Mouse (Mus musculus) granulocyte monocyte progenitor cell, adult 5-6 weeks (primary cell): ENCODE data around the gene Vps36. TPM values are rescaled to one million over a fixed set of nuclear protein-coding genes. Genes with fewer than 3 reads are reported as not detected.
A peak's percentile ranks its signal among the peaks of the same experiment; 100 is the strongest.

Experiments used
- ATAC-seq: replicated peaks from 2 replicates; pipeline ENCODE4 v1.8.0; 2016; ENCODE audit warnings: mild to moderate bottlenecking, moderate TSS enrichment, inconsistent platforms; ENCODE audit not compliant: poor library complexity, severe bottlenecking
- total RNA-seq, 2 experiments: library from RNA; stranded (forward) in 1 of 2; stranded (reverse) in 1 of 2; fragments of 200-712, 200-1000 nt in 1 of 2; fragments of >200 nt in 1 of 2; fragmentation: Nextera tagmentation in 1 of 2; gene quantifications; 2 replicates each; pipeline ENCODE4 v1.2.3; 2014 to 2017

Vps36 gene
- total RNA-seq, 2 experiments from 2014 or later = 30.2 to 50.3 TPM

DNA sequence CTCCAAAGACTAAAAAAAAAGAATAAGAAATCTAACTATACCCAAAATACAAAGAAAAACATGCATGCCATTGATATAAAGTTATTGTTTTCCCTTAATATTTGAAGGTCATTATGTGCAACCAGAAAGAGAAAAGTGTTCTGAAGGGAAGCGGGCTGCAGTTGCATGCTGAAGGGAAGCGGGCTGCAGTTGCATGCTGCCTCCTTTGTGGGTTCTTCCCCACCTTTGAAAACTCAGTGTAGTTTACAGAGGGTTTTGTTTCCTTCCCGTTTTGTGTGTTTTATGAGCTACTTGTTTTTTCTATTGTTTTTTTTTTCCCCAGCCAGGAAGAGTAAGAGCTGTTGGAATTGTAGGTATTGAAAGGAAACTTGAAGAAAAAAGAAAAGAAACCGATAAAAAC, 14.9 kb downstream of the Vps36 start:
- ATAC-seq = peak; percentile 81

DNA sequence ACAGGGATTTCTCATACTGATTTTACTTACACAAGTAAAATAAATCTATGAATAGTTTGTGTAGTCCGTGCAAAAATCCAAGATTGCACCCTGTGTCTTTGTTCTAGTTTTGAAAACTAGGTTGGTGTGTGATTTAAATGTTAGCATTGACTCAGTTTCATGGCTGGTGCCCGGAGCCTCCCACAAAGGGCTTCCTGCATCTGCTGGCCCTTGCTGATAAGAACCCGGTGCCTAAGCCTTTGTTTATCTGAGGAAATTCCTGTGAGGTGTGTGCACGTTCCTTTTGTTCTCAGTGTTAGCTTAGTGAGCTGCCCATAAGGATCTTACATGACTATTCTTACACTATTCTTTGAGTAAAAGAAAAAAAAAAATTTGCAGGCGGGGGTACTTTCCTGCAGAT, 16.4 kb downstream of the Vps36 start:
- ATAC-seq = no peak

DNA sequence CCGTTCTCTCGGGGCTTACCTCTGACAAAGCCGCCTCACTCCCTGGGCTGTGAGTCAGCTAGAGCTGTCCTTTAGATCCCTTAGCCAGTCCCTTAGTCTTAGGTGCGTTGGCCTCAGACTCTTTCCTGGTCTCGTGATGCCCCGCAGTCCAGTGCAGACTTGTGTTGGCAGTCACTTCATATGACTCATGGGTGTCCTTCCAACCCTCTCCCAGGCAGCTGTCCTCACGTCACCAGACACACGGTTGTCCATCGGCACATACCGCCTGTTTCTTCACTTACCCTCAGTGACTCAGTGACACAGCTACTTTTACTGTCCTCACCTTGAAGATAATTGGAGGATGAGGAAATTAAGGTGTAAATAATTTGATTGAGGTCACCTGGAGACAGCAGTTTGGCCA, 22.2 kb downstream of the Vps36 start:
- no peak for ATAC-seq

DNA sequence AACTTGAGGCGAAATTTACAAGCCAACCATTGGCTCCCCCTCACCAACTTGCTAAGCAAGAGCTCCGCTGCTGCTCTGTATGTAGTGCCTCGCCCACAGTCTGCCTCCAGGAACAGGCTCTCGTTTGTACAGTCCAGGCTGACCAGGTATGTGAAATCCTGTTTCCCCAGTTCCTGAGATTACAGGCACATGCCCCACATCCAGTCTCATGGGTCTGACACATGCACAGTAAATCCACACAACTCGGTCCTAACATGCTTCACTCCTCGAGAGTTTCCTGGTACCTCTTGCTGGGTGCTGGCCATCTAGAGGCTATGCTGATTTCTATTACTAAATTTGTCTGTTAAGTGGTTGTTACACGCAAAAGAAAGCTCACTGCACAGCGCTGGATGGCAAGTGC, 33.8 kb downstream of the Vps36 start:
- ATAC-seq = no peak

DNA sequence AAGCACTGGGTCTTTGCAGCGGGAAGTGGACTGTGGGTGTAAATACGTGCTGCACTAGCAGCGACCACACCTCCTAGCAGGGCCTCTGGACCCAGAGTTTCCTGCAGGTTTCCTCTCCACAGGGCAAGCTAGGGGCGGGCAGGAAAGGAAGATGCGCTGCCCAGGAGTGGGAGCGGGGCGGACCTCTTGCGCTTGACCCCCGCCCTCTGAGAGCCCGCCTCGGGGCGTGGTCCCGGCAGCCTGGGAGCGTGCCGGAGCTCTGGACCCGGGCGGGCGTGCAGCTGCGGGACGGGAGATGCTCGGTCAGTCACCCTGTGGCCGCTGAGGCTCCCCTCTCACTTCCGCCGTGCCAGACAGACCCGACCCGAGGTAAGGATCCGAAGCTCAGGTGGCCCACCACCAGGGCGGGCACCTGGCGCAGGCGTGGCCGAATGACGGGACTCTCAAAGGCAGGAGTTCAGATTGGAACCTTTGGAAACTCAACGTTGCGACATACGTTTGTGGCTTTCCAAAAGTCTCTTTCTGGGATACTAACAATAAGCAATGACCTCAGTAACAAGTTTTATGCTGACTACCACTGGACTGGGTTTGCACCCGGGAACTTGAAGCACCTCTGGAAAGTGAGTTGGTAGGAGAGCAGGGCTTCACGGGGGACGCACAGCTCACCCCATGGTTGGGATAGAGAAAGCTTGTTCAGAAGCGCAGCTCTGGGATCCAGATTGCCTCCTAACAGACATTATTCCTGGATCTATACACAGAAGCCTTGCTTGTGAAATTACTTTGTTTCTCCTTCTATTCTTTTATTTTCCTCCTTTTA, 34.7 kb downstream of the Vps36 start, which contains the start of gene Thsd1:
Gene Thsd1 (plus strand): TSS at position 253 of the 817 bp plus-strand sequence.
- ATAC-seq = peak; percentile 85

DNA sequence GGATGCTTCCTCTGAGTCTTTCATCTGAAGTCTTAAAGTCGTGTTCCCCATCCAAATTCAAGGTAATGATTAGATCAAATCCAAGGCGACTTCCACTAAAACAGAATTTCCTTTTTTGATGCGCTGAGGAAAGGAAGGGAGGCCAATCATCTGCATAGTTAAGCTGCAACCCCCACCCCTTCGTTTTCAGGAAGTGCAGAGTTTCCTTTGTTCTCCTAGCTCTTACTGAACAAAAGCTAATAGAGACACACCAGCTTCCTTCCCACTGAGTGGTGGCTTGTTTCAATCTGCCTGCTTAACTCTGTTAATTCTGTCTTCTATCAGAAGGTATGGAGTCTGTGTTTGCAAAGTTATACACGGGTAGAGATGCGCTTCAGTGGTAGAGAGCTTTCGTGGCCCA, 36.0 kb downstream of the Vps36 start:
- peak; percentile 60 for ATAC-seq

DNA sequence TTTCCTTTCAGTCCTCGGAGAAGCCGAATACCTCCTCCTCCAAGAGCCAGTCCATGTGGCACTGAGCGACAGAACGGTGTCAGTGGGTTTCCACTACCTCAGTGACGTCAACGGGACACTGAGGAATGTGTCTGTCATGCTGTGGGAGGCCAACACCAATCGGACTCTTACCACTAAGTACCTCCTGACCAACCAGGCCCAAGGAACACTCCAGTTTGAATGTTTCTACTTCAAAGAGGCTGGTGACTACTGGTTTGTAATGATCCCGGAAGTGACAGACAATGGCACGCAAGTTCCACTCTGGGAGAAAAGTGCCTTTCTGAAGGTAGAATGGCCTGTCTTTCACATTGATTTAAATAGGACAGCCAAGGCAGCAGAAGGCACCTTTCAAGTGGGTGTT, 50.4 kb downstream of the Vps36 start:
- ATAC-seq = no peak

DNA sequence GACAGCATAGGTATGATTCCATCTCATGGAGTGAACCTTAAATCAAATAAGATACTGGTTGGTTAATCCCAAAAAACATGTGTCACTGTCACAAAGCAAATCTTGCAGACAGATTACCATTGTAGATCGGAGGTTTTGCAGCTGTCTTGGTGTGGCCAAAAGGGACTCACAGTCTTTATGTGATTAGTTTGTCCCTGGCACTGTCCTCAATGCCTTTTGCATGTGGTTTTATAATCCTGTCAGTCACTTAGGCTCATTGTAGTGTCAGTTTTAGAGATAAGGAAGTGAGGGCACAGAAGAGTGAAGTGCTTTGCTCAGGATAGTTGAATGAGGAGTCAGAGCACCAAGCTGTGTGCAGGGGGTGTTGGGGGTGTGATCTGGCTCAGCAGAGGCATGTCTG, 53.1 kb downstream of the Vps36 start:
- ATAC-seq = no peak

DNA sequence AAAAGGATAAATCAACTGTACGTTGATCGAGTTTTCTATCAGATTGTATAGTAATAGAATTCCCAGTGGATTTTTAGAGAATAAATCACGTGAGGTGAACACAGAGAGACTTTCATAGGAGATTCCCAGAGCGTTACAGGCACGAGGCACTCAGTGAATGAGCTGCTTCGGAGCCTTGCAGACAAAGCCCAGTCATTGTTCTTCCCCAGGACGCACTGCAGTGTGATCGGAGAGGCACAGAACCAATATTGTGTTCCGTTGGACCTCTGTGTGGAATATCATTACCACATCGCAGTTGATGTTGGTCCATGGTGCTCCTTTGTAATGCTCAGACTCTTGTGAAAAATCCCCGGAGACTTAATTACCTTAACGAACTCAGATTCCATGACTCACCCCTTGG, 55.3 kb downstream of the Vps36 start:
- no peak for ATAC-seq

DNA sequence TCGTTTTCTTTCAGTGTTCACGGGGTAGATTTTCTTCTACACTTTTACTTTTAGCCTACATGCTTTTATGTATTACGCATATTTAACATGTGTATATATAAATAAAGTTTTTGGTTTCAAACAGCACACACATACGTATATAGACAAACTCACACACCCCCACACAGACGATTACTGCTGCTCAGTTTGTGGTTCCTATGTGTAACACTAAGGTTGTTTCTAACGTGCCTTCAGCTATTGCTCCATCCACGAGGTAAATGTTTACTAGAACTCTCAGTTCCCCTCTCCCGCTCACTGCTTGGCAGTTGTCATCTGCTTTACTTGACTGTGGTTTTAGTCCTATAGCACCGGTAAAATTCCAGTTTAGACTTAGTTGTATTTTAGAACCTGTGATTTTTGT, 56.5 kb downstream of the Vps36 start:
- peak; percentile 94 for ATAC-seq

DNA sequence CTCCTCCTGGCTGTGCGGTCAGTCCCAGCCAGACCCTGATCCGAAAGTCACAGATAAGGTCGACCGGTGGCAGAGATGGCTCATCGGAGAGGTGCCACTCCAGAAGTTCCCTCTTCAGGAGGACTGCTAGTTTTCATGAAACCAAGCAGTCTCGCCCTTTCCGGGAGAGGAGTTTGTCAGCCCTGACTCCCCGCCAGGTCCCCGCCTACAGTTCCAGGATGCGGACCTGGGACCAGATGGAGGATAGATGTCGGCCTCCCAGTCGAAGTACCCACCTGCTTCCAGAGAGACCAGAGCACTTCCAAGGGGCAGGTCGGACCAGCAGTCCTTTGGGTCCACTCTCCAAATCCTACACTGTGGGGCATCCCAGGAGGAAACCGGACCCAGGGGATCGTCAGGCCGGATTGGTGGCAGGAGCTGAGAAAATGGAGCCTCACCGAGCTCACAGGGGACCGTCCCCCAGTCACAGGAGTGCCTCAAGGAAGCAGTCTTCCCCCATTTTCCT, 66.4 kb downstream of the Vps36 start:
- no peak for ATAC-seq

DNA sequence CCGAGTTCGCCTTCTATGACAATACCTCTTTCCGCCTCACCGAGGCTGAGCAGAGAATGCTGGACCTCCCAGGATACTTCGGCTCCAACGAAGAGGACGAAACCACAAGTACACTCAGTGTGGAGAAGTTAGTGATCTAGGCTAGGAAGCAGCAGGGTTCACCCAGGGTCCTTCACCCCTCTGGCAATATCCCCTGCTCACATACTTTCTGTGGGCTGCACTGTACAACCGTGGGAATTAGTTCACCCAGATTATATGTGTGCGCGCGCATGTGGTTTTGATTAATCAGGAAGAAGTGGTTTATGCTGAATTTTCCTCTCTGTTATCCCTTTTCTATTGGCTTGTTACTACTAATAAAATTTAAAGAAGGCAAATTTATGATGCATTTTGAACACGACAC, 66.9 kb downstream of the Vps36 start:
- no peak for ATAC-seq

DNA sequence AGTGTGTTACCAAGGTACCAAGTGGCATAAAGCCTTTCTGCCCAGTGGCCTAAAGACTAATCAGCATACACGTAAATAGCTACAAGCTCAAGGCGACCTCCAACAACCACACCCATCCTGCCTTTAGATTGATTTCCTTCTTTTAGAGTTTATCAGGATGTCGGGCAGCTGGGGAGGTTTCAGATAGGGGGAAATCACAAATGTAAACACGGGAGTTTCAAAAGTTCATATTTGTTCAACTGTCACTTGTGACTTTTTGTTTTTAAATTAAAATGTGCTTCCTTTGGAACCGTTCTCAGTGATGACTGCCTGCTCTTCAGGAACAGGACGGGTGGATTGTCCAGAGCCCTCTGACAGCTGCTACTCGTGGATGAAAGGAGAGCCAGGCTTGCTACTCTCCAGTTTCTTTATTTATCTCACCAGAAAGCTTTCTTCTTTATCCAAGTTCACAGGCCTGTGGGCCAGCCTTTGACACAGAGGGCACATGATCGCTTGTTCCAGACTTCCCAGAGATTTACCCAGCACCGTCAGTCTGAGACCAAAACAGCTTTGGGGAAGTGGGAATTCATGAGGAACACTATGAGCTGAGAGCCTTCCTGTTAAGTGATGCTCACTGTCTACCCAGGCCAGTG, 67.6 kb downstream of the Vps36 start:
- ATAC-seq = peak; percentile 54

DNA sequence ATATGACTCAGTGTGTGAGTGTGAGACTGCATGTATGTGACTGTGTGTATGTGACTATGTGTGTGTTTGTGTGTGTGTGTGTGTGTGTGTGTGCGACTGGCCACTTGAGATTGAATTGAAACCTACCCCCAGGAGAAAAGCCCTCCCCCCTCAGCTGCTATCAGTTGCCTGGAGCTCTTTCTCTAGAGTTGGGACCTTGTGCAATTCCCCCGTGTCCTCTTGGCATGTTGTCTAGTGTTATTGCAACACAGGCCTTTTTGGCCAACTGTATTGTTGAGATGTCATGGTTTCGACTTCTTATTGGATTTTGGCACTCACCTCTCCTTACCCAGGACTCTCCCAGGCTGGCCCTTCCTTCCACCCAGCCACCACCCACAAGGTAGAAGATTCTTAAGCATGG, 69.7 kb downstream of the Vps36 start:
- peak; percentile 87 for ATAC-seq

DNA sequence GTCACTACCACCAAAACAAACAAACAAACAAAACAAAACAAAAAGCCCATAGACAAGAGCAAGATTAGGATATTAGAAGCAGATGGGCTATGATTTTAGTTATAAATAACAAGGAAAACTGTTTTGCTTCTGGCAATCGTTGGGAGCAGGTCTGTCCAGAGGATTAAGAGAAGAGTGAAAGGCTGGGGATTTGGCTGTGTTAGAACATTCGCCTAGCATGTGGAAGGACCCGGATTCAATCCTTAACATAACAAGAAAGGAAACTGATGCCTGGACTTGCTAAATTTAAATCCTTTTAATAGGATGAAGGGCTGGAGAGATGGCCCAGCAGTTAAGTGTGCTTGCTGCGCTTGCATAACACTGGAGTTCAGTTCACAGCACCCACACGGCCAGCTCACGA, 71.7 kb downstream of the Vps36 start:
- no peak for ATAC-seq

DNA sequence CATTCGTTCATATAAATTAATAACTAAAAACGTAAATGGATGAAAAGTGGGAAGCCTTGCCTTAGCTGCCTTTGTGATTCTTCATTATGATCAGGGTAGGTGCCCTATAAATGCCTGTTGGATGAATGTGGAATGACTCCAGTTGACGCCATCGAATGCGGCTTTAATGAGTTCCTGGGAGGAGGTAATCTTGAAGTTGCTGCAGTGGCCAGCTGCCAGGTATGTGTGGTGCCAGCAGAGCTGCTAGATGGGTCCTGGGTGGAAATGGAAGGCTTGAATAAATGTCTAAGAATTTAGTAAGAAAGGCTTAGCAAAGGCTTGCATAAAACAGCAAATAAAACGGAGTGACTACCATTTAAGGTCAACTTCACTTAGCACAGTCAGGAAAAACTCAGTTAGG, 72.2 kb downstream of the Vps36 start:
- ATAC-seq = no peak

DNA sequence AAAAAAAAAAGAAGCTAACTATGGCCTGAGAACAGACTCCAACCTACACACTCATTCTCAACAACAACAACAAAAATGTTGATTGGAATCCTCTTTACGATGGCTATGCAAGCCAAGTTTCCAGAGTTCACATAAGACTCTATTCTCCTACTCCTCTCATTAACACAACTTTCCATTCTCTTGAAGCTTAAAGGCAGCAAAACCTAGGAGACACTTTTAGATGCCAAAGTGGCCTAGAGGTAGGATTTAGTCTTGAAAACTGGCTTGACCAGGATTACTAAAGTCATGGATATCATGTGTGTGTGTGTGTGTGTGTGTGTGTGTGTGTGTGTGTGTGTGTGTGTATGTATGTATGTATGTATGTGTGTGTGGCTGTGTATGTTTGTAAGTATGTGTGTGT, 72.6 kb downstream of the Vps36 start:
- ATAC-seq = no peak

DNA sequence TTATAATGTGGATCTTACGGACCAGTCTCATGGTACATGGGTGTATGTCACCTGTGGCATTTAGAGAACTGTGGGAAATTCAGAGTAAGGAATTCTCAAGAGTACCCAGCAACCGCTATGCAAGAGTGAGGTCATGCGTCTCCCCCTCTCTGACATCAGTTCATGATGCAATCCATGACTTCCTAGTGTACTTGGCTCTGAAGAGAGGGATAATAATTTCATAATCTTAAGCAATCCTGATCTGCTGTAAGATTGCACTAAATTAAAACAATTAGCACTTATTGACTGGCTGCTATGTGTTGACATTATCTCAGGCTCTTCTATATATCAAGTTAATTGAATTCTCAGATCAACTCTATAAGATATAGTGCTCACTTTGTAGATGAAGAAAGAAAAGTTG, 74.2 kb downstream of the Vps36 start:
- ATAC-seq = peak; percentile 83
